Mouse (Mus musculus): ENCODE measurements around the gene Mt2. TPM values are rescaled to one million over a fixed set of nuclear protein-coding genes. Genes with fewer than 3 reads are reported as not detected.

Gene Mt2
- 331 TPM for polyA plus RNA-seq (2015; fragmentation: Illumina TruSeq; extraction: RNeasy Lipid Tissue Mini Kit (QIAGEN cat#74804); ENCODE audit: insufficient read depth, low read depth, low replicate concordance)

DNA sequence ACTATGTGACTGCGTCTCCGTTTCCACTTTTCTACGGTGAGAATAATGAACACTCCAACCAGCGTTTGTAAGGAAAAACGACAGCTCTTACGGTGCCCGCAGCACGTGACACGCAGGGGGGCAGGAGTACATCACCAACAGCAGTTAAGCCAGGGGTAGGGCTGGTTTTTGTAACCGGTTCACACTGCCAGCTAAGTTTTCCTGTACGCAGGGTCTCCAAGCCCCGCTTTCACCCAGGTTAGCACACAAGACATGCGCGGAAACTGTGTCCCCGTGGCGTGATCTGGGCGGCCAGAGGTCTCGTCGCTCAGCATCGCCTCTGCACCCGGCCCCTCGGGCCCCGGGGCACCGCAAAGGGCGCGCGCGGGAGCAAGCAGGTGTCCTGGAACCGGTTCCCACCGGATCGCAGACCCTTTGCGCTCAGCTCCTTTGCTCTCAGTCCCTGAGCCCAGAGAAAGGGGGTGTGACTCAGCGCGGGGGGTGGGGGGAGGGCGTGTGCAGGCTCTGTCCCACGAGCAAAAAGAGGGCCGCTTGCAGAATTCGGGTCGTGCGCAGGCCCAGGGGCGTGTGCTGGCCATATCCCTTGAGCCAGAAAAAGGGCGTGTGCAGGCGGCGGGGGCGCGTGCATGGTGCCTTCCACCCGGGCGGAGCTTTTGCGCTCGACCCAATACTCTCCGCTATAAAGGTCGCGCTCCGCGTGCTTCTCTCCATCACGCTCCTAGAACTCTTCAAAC lies at the start of gene Mt2:
Gene Mt2, plus strand, starts transcription at position 590 of the 734 bp plus-strand sequence.

DNA sequence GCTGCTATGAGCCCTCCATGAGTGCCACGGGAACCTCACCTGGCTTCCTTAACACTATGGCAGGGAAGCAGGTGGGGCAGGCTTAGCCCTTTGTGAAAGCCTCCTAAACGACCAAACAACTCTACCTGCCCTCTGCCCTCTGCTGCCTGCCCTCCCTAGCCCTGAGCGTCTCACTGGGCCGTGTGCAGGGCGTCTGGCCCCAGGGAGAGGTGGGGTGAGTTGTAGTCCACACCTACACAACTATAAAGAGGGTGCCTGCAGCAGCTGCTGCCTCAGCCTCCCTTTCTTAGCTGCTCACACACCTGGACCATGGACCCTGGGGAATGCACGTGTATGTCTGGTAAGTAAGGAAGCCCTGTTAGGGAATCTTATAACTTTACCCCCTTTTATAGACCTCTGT lies 35.5 kb upstream of the Mt2 start, which contains the start of gene Mt4:
Gene Mt4, plus strand, starts transcription at position 265 of the 400 bp plus-strand sequence.

DNA sequence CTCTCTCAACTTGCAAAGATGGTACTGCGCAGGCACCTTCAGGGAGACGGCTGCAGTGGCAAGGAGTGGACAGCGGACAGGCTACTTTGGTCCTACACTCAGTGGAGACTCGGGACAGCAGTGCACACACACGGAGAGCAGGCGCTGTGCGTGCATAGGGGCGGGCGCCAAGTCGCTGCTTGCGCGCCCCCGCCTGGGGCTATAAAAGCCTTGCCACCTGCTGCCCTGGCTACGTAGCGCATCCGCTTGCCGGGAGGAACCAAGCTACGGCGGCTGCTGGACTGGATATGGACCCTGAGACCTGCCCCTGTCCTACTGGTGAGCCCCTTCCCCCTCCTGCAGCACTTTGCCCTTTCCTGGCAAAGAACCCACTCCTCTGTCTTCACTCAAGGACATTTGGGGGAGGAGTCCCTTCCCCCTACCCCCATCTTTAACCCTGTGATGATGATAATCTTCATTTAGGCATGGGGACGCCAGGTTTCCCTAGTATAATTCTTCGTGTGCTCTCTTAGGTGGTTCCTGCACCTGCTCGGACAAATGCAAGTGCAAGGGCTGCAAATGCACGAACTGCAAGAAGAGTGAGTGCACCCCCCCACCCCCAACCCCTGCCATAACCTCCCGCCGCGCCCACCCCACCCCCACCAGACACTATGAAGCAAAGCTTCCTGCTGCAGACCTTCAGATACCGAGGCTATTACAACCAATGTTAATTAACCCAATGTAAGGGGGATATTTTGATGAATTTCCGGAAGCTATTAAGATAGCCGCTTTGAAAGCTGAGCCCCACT lies 19.8 kb upstream of the Mt2 start, which contains the start of gene Mt3:
Gene Mt3, plus strand, starts transcription at position 95 of the 788 bp plus-strand sequence.

DNA sequence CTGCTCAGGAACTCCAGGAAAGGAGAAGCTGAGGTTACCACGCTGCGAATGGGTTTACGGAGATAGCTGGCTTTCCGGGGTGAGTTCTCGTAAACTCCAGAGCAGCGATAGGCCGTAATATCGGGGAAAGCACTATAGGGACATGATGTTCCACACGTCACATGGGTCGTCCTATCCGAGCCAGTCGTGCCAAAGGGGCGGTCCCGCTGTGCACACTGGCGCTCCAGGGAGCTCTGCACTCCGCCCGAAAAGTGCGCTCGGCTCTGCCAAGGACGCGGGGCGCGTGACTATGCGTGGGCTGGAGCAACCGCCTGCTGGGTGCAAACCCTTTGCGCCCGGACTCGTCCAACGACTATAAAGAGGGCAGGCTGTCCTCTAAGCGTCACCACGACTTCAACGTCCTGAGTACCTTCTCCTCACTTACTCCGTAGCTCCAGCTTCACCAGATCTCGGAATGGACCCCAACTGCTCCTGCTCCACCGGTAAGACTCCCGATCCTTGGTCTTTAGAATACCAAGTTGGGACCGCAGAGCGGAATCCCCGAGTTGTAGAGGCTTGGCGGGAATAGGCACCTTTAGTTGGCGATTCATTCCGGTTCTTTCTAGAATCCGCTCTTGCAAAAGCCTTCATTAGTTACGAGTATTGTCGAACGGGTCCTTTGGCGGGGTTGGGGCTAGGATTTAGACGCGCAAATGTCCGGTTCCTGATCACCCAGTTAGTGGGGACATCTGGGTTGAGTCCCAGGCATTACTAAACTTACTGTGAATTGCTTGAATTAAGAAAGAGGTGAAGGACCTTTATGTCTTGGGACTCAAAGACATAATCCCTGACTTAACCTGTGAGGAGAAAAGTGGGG lies 6.6 kb downstream of the Mt2 start, which contains the start of gene Mt1:
Gene Mt1, plus strand, starts transcription at position 226 of the 856 bp plus-strand sequence.

DNA sequence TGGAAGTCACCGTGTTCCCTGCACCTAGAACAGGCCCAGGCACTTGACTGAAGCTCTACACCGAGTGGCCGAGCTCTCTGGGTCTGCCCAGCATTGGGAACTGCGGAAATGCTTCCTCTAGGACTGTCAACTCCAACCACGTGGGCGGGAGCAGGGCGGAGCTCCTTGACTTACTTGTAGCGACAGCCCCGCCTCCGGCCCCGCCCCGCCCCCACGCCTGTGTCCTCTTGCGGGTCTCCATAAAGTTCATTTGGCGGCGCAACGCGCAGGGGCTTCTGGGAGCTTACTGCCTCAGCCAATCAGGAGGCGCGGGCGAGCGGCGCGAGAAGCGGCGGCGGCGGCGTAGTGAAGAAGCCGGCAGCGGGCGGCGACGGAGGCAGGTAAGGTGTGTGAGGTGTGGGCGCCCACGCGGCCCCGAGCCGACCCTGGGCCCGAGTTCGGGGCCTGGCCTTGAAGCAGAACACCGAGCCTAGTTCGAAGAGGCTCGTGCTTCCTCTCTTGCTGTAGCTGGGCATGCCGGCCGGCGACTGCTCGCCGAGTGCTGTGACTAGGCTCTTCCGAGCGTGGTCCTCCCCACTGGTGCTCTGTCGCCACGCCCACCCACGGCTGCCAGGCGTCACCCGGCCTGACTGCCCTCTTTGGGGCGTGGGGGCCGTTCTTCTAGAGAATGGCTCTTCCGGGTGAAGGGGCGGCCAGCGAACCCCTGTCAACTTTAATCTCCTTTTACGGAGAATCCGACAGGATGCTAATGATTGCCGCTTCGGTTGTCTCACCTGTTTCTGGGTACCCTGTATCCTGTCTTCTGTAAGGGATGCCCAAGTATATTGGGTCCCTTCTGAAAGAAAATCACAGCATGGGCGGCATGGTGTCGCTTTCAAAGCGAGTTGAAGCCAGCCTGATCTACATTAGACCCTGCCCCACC lies 42.0 kb downstream of the Mt2 start, which contains the start of gene Nup93:
Gene Nup93, plus strand, starts transcription at position 313 of the 922 bp plus-strand sequence.

Other genes starting within 250 kb of the Mt2 start
- 24.7 TPM for gene Amfr, start 159.8 kb upstream of the Mt2 start, polyA plus RNA-seq (2015; fragmentation: Illumina TruSeq; extraction: RNeasy Lipid Tissue Mini Kit (QIAGEN cat#74804); ENCODE audit: insufficient read depth, low read depth, low replicate concordance)
- gene Nudt21, start 135.6 kb upstream of the Mt2 start, polyA plus RNA-seq (2015; fragmentation: Illumina TruSeq; extraction: RNeasy Lipid Tissue Mini Kit (QIAGEN cat#74804); ENCODE audit: insufficient read depth, low read depth, low replicate concordance), result 2.9 TPM
- gene Ogfod1, start 135.5 kb upstream of the Mt2 start, polyA plus RNA-seq (2015; fragmentation: Illumina TruSeq; extraction: RNeasy Lipid Tissue Mini Kit (QIAGEN cat#74804); ENCODE audit: insufficient read depth, low read depth, low replicate concordance), result 6.4 TPM
- gene Bbs2, start 73.7 kb upstream of the Mt2 start, polyA plus RNA-seq (2015; fragmentation: Illumina TruSeq; extraction: RNeasy Lipid Tissue Mini Kit (QIAGEN cat#74804); ENCODE audit: insufficient read depth, low read depth, low replicate concordance), result 9.0 TPM
- gene Mt4, start 35.5 kb upstream of the Mt2 start, polyA plus RNA-seq (2015; fragmentation: Illumina TruSeq; extraction: RNeasy Lipid Tissue Mini Kit (QIAGEN cat#74804); ENCODE audit: insufficient read depth, low read depth, low replicate concordance), result not detected
- not detected for gene Mt3, start 20.1 kb upstream of the Mt2 start, polyA plus RNA-seq (2015; fragmentation: Illumina TruSeq; extraction: RNeasy Lipid Tissue Mini Kit (QIAGEN cat#74804); ENCODE audit: insufficient read depth, low read depth, low replicate concordance)
- gene Mt1, start 6.4 kb downstream of the Mt2 start, polyA plus RNA-seq (2015; fragmentation: Illumina TruSeq; extraction: RNeasy Lipid Tissue Mini Kit (QIAGEN cat#74804); ENCODE audit: insufficient read depth, low read depth, low replicate concordance), result 627 TPM
- 6.7 TPM for gene Nup93, start 41.9 kb downstream of the Mt2 start, polyA plus RNA-seq (2015; fragmentation: Illumina TruSeq; extraction: RNeasy Lipid Tissue Mini Kit (QIAGEN cat#74804); ENCODE audit: insufficient read depth, low read depth, low replicate concordance)
- gene Slc12a3, start 156.5 kb downstream of the Mt2 start, polyA plus RNA-seq (2015; fragmentation: Illumina TruSeq; extraction: RNeasy Lipid Tissue Mini Kit (QIAGEN cat#74804); ENCODE audit: insufficient read depth, low read depth, low replicate concordance), result not detected
- gene Herpud1, start 213.8 kb downstream of the Mt2 start, polyA plus RNA-seq (2015; fragmentation: Illumina TruSeq; extraction: RNeasy Lipid Tissue Mini Kit (QIAGEN cat#74804); ENCODE audit: insufficient read depth, low read depth, low replicate concordance), result 324 TPM